Mouse (Mus musculus) liver, adult 2 months (tissue): ENCODE results near the gene Dnah5. TPM values are rescaled to one million over a fixed set of nuclear protein-coding genes. Genes with fewer than 3 reads are reported as not detected.

Experiments
- DNase-seq: peaks from one replicate; pipeline ENCODE4 v3.0.0-alpha.2; 2011; ENCODE audit warnings: low read depth, low spot score; ENCODE audit errors: extremely low read depth
- H3K27ac ChIP-seq: fragments of 200-500 bp; replicated peaks from 2 replicates; pipeline ENCODE4 v1.5.1; 2012; ENCODE audit warnings: low read depth, mild to moderate bottlenecking, control low read depth, inconsistent platforms, low read length; ENCODE audit not compliant: insufficient read depth
- H3K27me3 ChIP-seq: fragments of 200-500 bp; 2 replicates; pipeline ENCODE4 v1.6.1; 2012; ENCODE audit warnings: mild to moderate bottlenecking, moderate library complexity, low read length, inconsistent platforms; ENCODE audit not compliant: control insufficient read depth, insufficient read depth
- H3K36me3 ChIP-seq: fragments of 200-500 bp; 2 replicates; pipeline ENCODE4 v1.6.1; 2012; ENCODE audit warnings: low read length, inconsistent platforms; ENCODE audit not compliant: control insufficient read depth, insufficient read depth
- H3K4me1 ChIP-seq: fragments of 200-500 bp; 2 replicates; pipeline ENCODE4 v1.6.1; 2011; ENCODE audit warnings: low read length; ENCODE audit not compliant: control insufficient read depth, insufficient read depth
- H3K4me3 ChIP-seq: fragments of 200-500 bp; 2 replicates; pipeline ENCODE4 v1.5.1; 2011; ENCODE audit warnings: low read depth, mild to moderate bottlenecking, control low read depth, low read length, moderate library complexity; ENCODE audit not compliant: insufficient read depth
- H3K79me2 ChIP-seq: fragments of 200-500 bp; 2 replicates; pipeline ENCODE4 v1.6.1; 2012; ENCODE audit warnings: inconsistent platforms, mild to moderate bottlenecking, low read length, moderate library complexity; ENCODE audit not compliant: control insufficient read depth, insufficient read depth
- H3K9ac ChIP-seq: fragments of 200-500 bp; 2 replicates; pipeline ENCODE4 v1.6.1; 2012; ENCODE audit warnings: low read depth, mild to moderate bottlenecking, control low read depth, inconsistent platforms, low read length
- CTCF ChIP-seq: fragments of 200-500 bp; IDR thresholded peaks from 2 replicates; pipeline ENCODE4 v1.5.1; 2011; ENCODE audit warnings: low read depth, low read length, control low read depth
- POLR2A ChIP-seq: fragments of 200-500 bp; IDR thresholded peaks from 2 replicates; pipeline ENCODE4 v1.6.1; 2011; ENCODE audit warnings: low read length, control low read depth; ENCODE audit not compliant: insufficient read depth; ENCODE audit errors: extremely low read depth
- WGBS: fragments of 180-500 bp; shearing (Covaris S2); methylation state at CpG from one replicate; pipeline ENCODE4 v1.1.7; 2018; 5-methylcytosine and 5-hydroxymethylcytosine counted together
- polyA plus RNA-seq: library from polyadenylated mRNA; depleted of rRNA; stranded (reverse); fragments of >200 nt; gene quantifications from 2 replicates; pipeline ENCODE4 v1.2.3, GENCODE M21; 2012; rRNA removed
- total RNA-seq: library from RNA; depleted of rRNA; stranded (reverse); fragments of >200 nt; gene quantifications from 2 replicates; pipeline ENCODE4 v1.2.3, GENCODE M21; 2014; rRNA removed

Dnah5 gene
- total RNA-seq = 0.09 and 0.13 TPM in 2 replicates
- 0.02 TPM in 1 of 2 replicates, not detected in the other for polyA plus RNA-seq

GRCm38 (mm10) chr15:28203111-28204075, at the start of gene Dnah5:
Gene Dnah5 (plus strand): TSS chr15:28203752.
- Histone ChIP-seq H3K27me3 (no peaks in the 10 kb centered on the region), H3K79me2 (no peaks in the 10 kb centered on the region), H3K4me1 (peaks cover 5% of the 10 kb centered on the region), H3K4me3 (no peak within 1 kb of the TSS), H3K27ac (no peak within 1 kb of the TSS), H3K9ac (no peak within 1 kb of the TSS), H3K36me3 (no peaks in the 10 kb centered on the region)
- WGBS = 88% methylated on average over 20 of the region's 20 CpGs
- DNase-seq = no peak
- TF ChIP-seq POLR2A (no peak), CTCF (no peak)

DNA sequence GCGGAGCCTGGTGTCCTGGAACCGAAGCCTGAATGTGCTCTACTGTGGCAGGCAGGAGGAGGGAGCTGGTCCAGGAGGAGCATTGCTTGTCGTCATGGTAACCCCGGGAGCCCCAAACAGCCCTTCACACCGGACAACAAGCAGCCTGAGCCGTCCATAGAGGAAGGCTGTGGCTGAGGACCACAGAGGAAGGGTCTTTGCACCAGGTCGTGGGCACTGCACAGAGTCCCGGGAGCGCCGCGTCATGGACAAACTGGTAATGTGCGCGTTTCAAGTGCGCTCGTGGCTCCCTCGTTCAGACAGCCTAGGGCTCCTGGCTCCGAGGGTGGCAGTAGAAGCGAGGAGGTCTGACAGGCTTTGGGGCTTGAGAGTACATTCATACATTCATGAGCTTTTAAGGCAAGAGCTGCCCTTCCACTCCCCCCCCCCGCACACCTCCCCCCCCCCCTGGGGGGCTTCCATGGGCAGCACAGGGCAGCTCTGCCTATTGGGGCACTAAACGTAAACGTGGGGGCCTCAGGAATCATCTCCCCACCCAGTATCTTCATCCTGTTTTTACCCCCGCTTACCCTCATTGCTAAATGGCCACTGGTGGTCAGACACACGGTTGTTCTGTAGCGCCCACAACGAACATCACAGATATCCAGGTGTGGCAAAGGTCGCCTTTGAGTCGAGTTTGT, 48.6 kb upstream of the Dnah5 start:
- H3K9ac ChIP-seq = no peak overlapping the region
- H3K4me1 ChIP-seq = peaks cover 6% of the 10 kb centered on the region
- no peaks in the 10 kb centered on the region for H3K79me2 ChIP-seq
- peaks cover 5% of the 10 kb centered on the region; the same call in 1 of the 2 replicates for H3K27me3 ChIP-seq
- 8% methylated on average over 27 of the region's 27 CpGs for WGBS
- H3K36me3 ChIP-seq = no peaks in the 10 kb centered on the region
- no peak for DNase-seq
- no peak overlapping the region for H3K4me3 ChIP-seq
- no peak overlapping the region for H3K27ac ChIP-seq
- TF ChIP-seq POLR2A (no peak), CTCF (no peak)

GRCm38 (mm10) chr15:28158771-28159489, 44.6 kb upstream of the Dnah5 start:
- no peaks in the 10 kb centered on the region for H3K79me2 ChIP-seq
- peak overlapping the region; percentile 84 for H3K9ac ChIP-seq
- H3K36me3 ChIP-seq = no peaks in the 10 kb centered on the region
- H3K27me3 ChIP-seq = peaks cover 3% of the 10 kb centered on the region; the same call in 1 of the 2 replicates
- H3K4me1 ChIP-seq = peaks cover 6% of the 10 kb centered on the region
- TF ChIP-seq POLR2A = no peak
- TF ChIP-seq CTCF = no peak
- DNase-seq = peak; percentile 96
- 1% methylated on average over 19 of the region's 19 CpGs for WGBS
- peak overlapping the region; percentile 91 for H3K4me3 ChIP-seq
- H3K27ac ChIP-seq = peak overlapping the region; percentile 67

DNA sequence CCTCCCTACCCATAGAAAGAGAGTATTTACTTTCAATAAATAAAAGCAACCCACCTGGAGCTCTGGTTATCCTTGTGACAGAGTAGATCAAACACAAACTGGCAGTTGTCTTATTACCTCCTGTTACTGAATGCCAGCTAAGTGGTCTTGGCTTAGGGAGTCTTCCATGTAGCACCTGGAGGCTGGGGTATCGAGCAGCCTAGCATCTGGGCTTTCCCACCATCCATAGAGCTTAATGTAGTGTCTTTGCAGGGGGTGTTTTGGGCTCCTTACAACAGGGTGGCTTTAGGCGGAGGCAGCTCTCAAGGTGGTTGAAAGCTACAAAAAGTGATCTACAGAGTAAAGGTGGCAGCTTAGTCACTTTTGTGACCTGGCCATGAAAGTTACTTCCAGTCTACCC, 41.3 kb upstream of the Dnah5 start:
- Histone ChIP-seq H3K27ac (no peak overlapping the region), H3K27me3 (no peaks in the 10 kb centered on the region), H3K9ac (no peak overlapping the region), H3K4me1 (peaks cover 6% of the 10 kb centered on the region), H3K4me3 (no peak overlapping the region), H3K36me3 (no peaks in the 10 kb centered on the region), H3K79me2 (no peaks in the 10 kb centered on the region)
- TF ChIP-seq CTCF (no peak), POLR2A (no peak)
- WGBS = 96% methylated on average over 2 of the region's 2 CpGs
- DNase-seq = no peak

GRCm38 (mm10) chr15:28165234-28165633, 38.3 kb upstream of the Dnah5 start:
- Histone ChIP-seq H3K4me1 (no peaks in the 10 kb centered on the region), H3K9ac (no peak overlapping the region), H3K36me3 (no peaks in the 10 kb centered on the region), H3K27ac (no peak overlapping the region), H3K27me3 (no peaks in the 10 kb centered on the region), H3K4me3 (no peak overlapping the region), H3K79me2 (no peaks in the 10 kb centered on the region)
- TF ChIP-seq POLR2A (no peak), CTCF (no peak)
- 87% methylated on average over 7 of the region's 7 CpGs for WGBS
- no peak for DNase-seq
